Mouse (Mus musculus): ENCODE measurements at regions not wholly inside any gene's neighbourhood (a gene's known extent, or its start where the extent isn't known, plus 50 kb on each side); places are given as distances from the start of the nearest gene placed in this dataset.

DNA sequence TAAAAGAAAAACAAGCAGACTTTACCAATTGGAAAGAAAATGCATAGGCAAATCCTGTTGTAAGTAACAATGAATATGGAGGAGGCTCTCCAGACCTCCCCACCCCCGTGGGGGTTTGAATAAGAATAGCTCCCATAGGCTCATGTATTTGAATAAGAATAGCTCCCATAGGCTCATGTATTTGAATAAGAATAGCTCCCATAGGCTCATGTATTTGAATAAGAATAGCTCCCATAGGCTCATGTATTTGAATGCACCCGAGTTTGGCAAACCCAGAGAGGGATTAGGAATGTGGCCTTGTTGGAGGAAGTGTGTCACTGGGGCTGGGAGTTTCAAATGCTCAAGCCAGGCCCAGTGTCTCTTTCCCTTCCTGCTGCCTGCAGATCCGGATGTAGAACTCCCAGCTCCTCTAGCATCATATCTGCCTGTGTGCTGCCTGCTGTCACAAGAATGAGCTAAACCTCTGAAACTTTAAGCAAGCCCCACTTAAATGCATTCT, 158.7 kb downstream of the CK137956 start:
- TF ChIP-seq CTCF (IDR thresholded peaks at IDR 0.05; ENCODE audit: low read depth, low read length) (no peak), EP300 (IDR thresholded peaks at IDR 0.05; ENCODE audit: insufficient read depth, low read depth, low read length) (no peak), POLR2A (IDR thresholded peaks at IDR 0.05; ENCODE audit: insufficient read depth, low read length) (no peak)
